Mouse (Mus musculus) stomach, embryonic 16.5 days (tissue): ENCODE measurements at regions not wholly inside any gene's neighbourhood (a gene's known extent, or its start where the extent isn't known, plus 50 kb on each side); places are given as distances from the start of the nearest gene placed in this dataset.

ENCODE experiments used
- ATAC-seq: fragments of 200-750 bp; cut with Nextera tagmentation; 2 replicates; pipeline ENCODE4 v1.8.0; 2017; ENCODE audit warnings: moderate number of reproducible peaks, moderate TSS enrichment; ENCODE audit not compliant: insufficient read depth, low FRiP score
- H3K27ac ChIP-seq: fragments of 300-500 bp; sonication (generic); 2 replicates; pipeline ENCODE4 v1.5.1; 2014; ENCODE audit warnings: low read length
- H3K27me3 ChIP-seq: fragments of 300-500 bp; sonication (generic); 2 replicates; pipeline ENCODE4 v1.6.1; 2014; ENCODE audit warnings: low read length, control low read depth, mixed read lengths; ENCODE audit not compliant: control insufficient read depth, insufficient read depth
- H3K36me3 ChIP-seq: fragments of 300-500 bp; sonication (generic); 2 replicates; pipeline ENCODE4 v1.6.1; 2014; ENCODE audit warnings: low read length; ENCODE audit not compliant: control insufficient read depth, insufficient read depth
- H3K4me1 ChIP-seq: fragments of 300-500 bp; sonication (generic); 2 replicates; pipeline ENCODE4 v1.6.1; 2014; ENCODE audit warnings: low read length, control low read depth, mixed read lengths; ENCODE audit not compliant: control insufficient read depth, insufficient read depth
- H3K4me2 ChIP-seq: fragments of 300-500 bp; sonication (generic); 2 replicates; pipeline ENCODE4 v1.6.1; 2014; ENCODE audit warnings: low read depth, low read length, mixed read lengths
- H3K4me3 ChIP-seq: fragments of 300-500 bp; sonication (generic); replicated peaks from 2 replicates; pipeline ENCODE4 v1.5.1; 2014; ENCODE audit warnings: mild to moderate bottlenecking, low read length
- H3K9ac ChIP-seq: fragments of 300-500 bp; sonication (generic); 2 replicates; pipeline ENCODE4 v1.6.1; 2014; ENCODE audit warnings: low read length
- H3K9me3 ChIP-seq: fragments of 300-500 bp; sonication (generic); replicated peaks from 2 replicates; pipeline ENCODE4 v1.6.1; 2016; ENCODE audit warnings: low read length, control low read depth; ENCODE audit not compliant: control insufficient read depth
- WGBS: fragments of 180-500 bp; shearing (Covaris S2); extraction: QIAGEN DNeasy Blood & Tissue Kit; methylation state at CpG from one replicate; pipeline ENCODE4 v1.1.7; 2014; 5-methylcytosine and 5-hydroxymethylcytosine counted together

GRCm38 (mm10) chr3:60412206-60412605 is 60.4 kb upstream of the Mbnl1 start:
- Histone ChIP-seq H3K9ac (no peak overlapping the region), H3K27ac (no peak overlapping the region), H3K4me2 (no peak overlapping the region), H3K27me3 (no peaks in the 10 kb centered on the region), H3K4me3 (no peak overlapping the region), H3K36me3 (no peaks in the 10 kb centered on the region), H3K9me3 (no peaks in the 10 kb centered on the region), H3K4me1 (0 out of 2 replicates have a peak, but pooled peaks cover 4% of the 10 kb centered on the region)
- no peak for ATAC-seq

- Histone ChIP-seq H3K4me1 (no peaks in the 10 kb centered on the region), H3K27me3 (no peaks in the 10 kb centered on the region), H3K4me2 (no peak overlapping the region), H3K36me3 (no peaks in the 10 kb centered on the region), H3K9ac (no peak overlapping the region), H3K4me3 (no peak overlapping the region), H3K9me3 (no peaks in the 10 kb centered on the region), H3K27ac (no peak overlapping the region)
- 67% methylated on average over 3 of the region's 3 CpGs for WGBS
- ATAC-seq = no peak
Measured at GRCm38 (mm10) chr3:60413749-60414148, 58.9 kb upstream of the Mbnl1 start.

DNA sequence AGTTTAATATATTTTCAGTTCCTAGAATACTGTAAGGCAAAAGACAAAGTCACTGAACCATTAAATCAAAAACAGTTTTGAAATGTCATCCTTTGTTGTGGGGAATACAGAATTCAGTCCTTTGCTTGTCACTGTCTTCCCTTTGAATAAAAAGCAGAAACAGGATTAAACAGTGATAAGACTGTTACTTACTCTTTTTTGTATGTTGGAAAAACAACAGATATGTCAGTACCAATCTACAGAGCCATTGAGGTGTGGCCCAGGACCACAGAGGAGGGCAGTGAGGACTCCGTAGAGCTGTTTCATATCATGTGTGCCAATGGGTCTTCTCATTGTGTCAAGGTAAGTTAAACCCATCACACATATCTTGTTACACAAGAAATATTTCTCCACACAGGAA is 55.6 kb upstream of the Mbnl1 start:
- WGBS = 76% methylated on average over 1 of the region's 1 CpGs
- Histone ChIP-seq H3K9ac (no peak overlapping the region), H3K4me3 (no peak overlapping the region), H3K4me2 (no peak overlapping the region), H3K9me3 (no peaks in the 10 kb centered on the region), H3K27ac (no peak overlapping the region), H3K4me1 (no peaks in the 10 kb centered on the region), H3K27me3 (no peaks in the 10 kb centered on the region), H3K36me3 (no peaks in the 10 kb centered on the region)
- no peak for ATAC-seq

- Histone ChIP-seq H3K4me2 (no peak overlapping the region), H3K9ac (no peak overlapping the region), H3K27me3 (no peaks in the 10 kb centered on the region), H3K4me1 (no peaks in the 10 kb centered on the region), H3K36me3 (no peaks in the 10 kb centered on the region), H3K9me3 (no peaks in the 10 kb centered on the region), H3K4me3 (no peak overlapping the region), H3K27ac (no peak overlapping the region)
- no peak for ATAC-seq
Measured at GRCm38 (mm10) chr3:60418652-60419051, 54.0 kb upstream of the Mbnl1 start.

GRCm38 (mm10) chr3:60419216-60419615 is 53.4 kb upstream of the Mbnl1 start:
- Histone ChIP-seq H3K4me3 (no peak overlapping the region), H3K9me3 (no peaks in the 10 kb centered on the region), H3K4me1 (no peaks in the 10 kb centered on the region), H3K27ac (no peak overlapping the region), H3K9ac (no peak overlapping the region), H3K4me2 (no peak overlapping the region), H3K36me3 (no peaks in the 10 kb centered on the region), H3K27me3 (no peaks in the 10 kb centered on the region)
- no peak for ATAC-seq
- WGBS = 87% methylated on average over 3 of the region's 3 CpGs
